Mouse (Mus musculus): ENCODE data around the gene Atm. TPM values are rescaled to one million over a fixed set of nuclear protein-coding genes. Genes with fewer than 3 reads are reported as not detected.

The Atm gene
- 27.1 TPM for polyA plus RNA-seq (2017; shearing (Covaris generic))

DNA sequence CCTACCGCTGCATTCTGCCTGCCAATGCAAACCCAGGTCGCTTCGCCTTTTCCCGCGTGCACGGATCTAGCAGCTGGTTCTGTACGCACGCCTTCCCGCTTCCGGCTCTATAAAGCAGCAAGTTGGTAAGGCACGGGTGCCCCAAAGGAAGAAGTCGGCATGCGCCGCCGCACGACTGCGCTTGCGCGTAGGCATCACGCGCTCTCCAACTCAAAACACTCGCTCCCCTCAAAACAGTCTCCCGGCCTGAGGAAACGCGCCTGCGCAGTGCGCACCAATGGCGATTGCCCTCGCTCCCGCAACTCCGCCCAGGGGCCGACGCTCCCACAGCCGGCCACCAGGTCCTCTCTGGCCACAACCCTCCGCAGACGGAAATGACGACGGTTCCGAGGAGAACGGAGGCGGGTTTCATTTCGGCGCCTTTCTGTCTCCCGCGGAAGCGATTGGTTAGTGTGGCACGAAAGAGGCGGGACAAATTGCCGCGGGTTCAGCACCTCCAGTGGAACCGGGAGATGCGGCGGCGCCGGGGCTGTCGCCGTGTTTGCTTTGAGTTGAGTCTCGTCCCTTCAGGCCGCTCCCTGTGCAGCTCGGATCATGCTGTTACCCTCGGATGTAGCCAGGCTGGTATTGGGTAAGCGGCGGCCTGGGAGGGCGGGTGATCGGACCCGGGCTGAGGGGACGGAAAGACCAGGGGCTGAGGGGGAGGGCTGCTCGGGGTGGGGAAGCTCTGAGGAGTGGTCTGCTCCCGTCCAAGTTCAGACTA lies at the start of gene Atm, which contains the start of gene Npat:
Gene Atm, minus strand, starts transcription at position 183 of the 763 bp plus-strand sequence.
Gene Npat, plus strand, starts transcription at position 490 of the 763 bp plus-strand sequence.

GRCm38 (mm10) chr9:53402291-53402711 lies 134.2 kb downstream of the Atm start, which contains the start of gene 4930550C14Rik:
Gene 4930550C14Rik, plus strand, starts transcription at chr9:53402325.

Other genes starting within 250 kb of the Atm start
- 0.22 TPM for gene Exph5, start 235.1 kb downstream of the Atm start, polyA plus RNA-seq (2017; shearing (Covaris generic))
- 0.27 TPM for gene Kdelc2, start 152.7 kb downstream of the Atm start, polyA plus RNA-seq (2017; shearing (Covaris generic))
- 0.29 TPM for gene 4930550C14Rik, start 134.4 kb downstream of the Atm start, polyA plus RNA-seq (2017; shearing (Covaris generic))
- 19.7 TPM for gene Npat, start 307 bp upstream of the Atm start, polyA plus RNA-seq (2017; shearing (Covaris generic))
- gene Acat1, start 73.6 kb upstream of the Atm start, polyA plus RNA-seq (2017; shearing (Covaris generic)): 70.8 TPM
- gene Cul5, start 133.3 kb upstream of the Atm start, polyA plus RNA-seq (2017; shearing (Covaris generic)): 31.4 TPM
- gene Rab39, start 169.5 kb upstream of the Atm start, polyA plus RNA-seq (2017; shearing (Covaris generic)): not detected
- gene Slc35f2, start 234.8 kb upstream of the Atm start, polyA plus RNA-seq (2017; shearing (Covaris generic)): 10.1 TPM